Mouse (Mus musculus) megakaryocyte-erythroid progenitor cell, adult 5-6 weeks (primary cell): ENCODE data around the gene Iffo1. TPM values are rescaled to one million over a fixed set of nuclear protein-coding genes. Genes with fewer than 3 reads are reported as not detected.
A peak's percentile ranks its signal among the peaks of the same experiment; 100 is the strongest.

ENCODE experiments used
- ATAC-seq: replicated peaks from 2 replicates; pipeline ENCODE4 v1.8.0; 2016; ENCODE audit warnings: mild to moderate bottlenecking, inconsistent platforms; ENCODE audit not compliant: severe bottlenecking, poor library complexity, low FRiP score, low TSS enrichment
- total RNA-seq, 2 experiments: library from RNA; stranded (forward) in 1 of 2; stranded (reverse) in 1 of 2; fragments of 200-1000, 215-1000 nt in 1 of 2; fragments of >200 nt in 1 of 2; fragmentation: Nextera tagmentation in 1 of 2; gene quantifications; 2 replicates each; pipeline ENCODE4 v1.2.3; 2014 to 2017

Gene Iffo1
- total RNA-seq (2014; fragmentation: Nextera tagmentation): 18.3 and 22.7 TPM in 2 replicates
- 10.3 and 12.8 TPM in 2 replicates for total RNA-seq (2017)

- ATAC-seq: peak; percentile 83
Observed at GRCm38 (mm10) chr6:125145001-125145400, at the start of gene Iffo1. TSS of gene Iffo1 (plus strand) at chr6:125145241.

GRCm38 (mm10) chr6:125095391-125096278, 49.4 kb upstream of the Iffo1 start, which contains the start of gene Chd4:
TSS of gene Chd4 (plus strand) at chr6:125095981.
- peak; percentile 51 for ATAC-seq

GRCm38 (mm10) chr6:125096279-125096596, 48.8 kb upstream of the Iffo1 start:
- ATAC-seq: no peak

- no peak for ATAC-seq
Observed at GRCm38 (mm10) chr6:125096597-125097345, 48.3 kb upstream of the Iffo1 start.

GRCm38 (mm10) chr6:125097346-125097689, 47.7 kb upstream of the Iffo1 start:
- no peak for ATAC-seq

- ATAC-seq: no peak
Observed at GRCm38 (mm10) chr6:125097951-125098350, 47.1 kb upstream of the Iffo1 start.

GRCm38 (mm10) chr6:125098513-125098912, 46.5 kb upstream of the Iffo1 start:
- no peak for ATAC-seq

- ATAC-seq: peak; percentile 30; the same call in 1 of the 2 replicates
Observed at GRCm38 (mm10) chr6:125099421-125099971, 45.5 kb upstream of the Iffo1 start.

- ATAC-seq: no peak
Observed at GRCm38 (mm10) chr6:125101444-125101843, 43.6 kb upstream of the Iffo1 start.

GRCm38 (mm10) chr6:125104223-125104622, 40.8 kb upstream of the Iffo1 start:
- ATAC-seq: peak; percentile 91

- no peak for ATAC-seq
Observed at GRCm38 (mm10) chr6:125107705-125108104, 37.3 kb upstream of the Iffo1 start.

GRCm38 (mm10) chr6:125109371-125109770, 35.7 kb upstream of the Iffo1 start:
- no peak for ATAC-seq

GRCm38 (mm10) chr6:125110927-125111326, 34.1 kb upstream of the Iffo1 start:
- ATAC-seq: peak; percentile 78

GRCm38 (mm10) chr6:125112553-125112952, 32.5 kb upstream of the Iffo1 start:
- ATAC-seq: no peak

- no peak for ATAC-seq
Observed at GRCm38 (mm10) chr6:125119387-125119786, 25.7 kb upstream of the Iffo1 start.

- no peak for ATAC-seq
Observed at GRCm38 (mm10) chr6:125128724-125129123, 16.3 kb upstream of the Iffo1 start.

- ATAC-seq: no peak
Observed at GRCm38 (mm10) chr6:125129710-125130402, 15.2 kb upstream of the Iffo1 start.

GRCm38 (mm10) chr6:125131302-125132156, 13.5 kb upstream of the Iffo1 start, which contains the start of gene Nop2:
TSS of gene Nop2 (plus strand) at chr6:125131909.
- ATAC-seq: peak; percentile 93

- no peak for ATAC-seq
Observed at GRCm38 (mm10) chr6:125132470-125132869, 12.6 kb upstream of the Iffo1 start.
